Comparison of ENCODE assay signal across 21 mouse cellular contexts in genomic region chr13:42315628-42316027, GRCm38 (mm10).
"Had no signal": no experiment of that assay in that cellular context is flagged by ENCODE, and none has a peak within 500 bp of the region (broad histone marks: within the 10 kb centered on the region; RNA-seq: fewer than 3 reads in every experiment).

No protein-coding gene starts in this region.

- H3K27ac ChIP-seq: liver, embryonic 13.5 days; liver, embryonic 15.5 days; midbrain, embryonic 13.5 days; midbrain, embryonic 15.5 days; neural tube, embryonic 13.5 days; neural tube, embryonic 15.5 days; stomach, embryonic 15.5 days; stomach, postnatal 0 days had no signal

- DNase-seq: liver, embryonic 13.5 days; lung, adult 18-20 months; lung, embryonic 14.5 days; lung, postnatal 10 days; lung, postnatal 4 days; retina, postnatal 1 day; right cerebral cortex, adult 18-20 months; right cerebral cortex, postnatal 25 days; thymus, adult 2 months; thymus, postnatal 25 days; thymus, postnatal 4 days had no signal

- H3K4me1 ChIP-seq: liver, embryonic 13.5 days; liver, embryonic 15.5 days; megakaryocyte, embryonic 14.5 days; midbrain, embryonic 13.5 days; midbrain, embryonic 15.5 days; neural tube, embryonic 13.5 days; neural tube, embryonic 15.5 days; stomach, embryonic 15.5 days had no signal

- H3K9me3 ChIP-seq: liver, embryonic 13.5 days; liver, embryonic 15.5 days; midbrain, embryonic 13.5 days; midbrain, embryonic 15.5 days; neural tube, embryonic 13.5 days; neural tube, embryonic 15.5 days; stomach, embryonic 15.5 days had no signal

- H3K27me3 ChIP-seq: liver, embryonic 13.5 days; liver, embryonic 15.5 days; midbrain, embryonic 13.5 days; midbrain, embryonic 15.5 days; neural tube, embryonic 13.5 days; neural tube, embryonic 15.5 days; stomach, embryonic 15.5 days had no signal

- H3K36me3 ChIP-seq: liver, embryonic 13.5 days; liver, embryonic 15.5 days; midbrain, embryonic 13.5 days; midbrain, embryonic 15.5 days; neural tube, embryonic 13.5 days; neural tube, embryonic 15.5 days; stomach, embryonic 15.5 days had no signal

- ATAC-seq: midbrain, embryonic 13.5 days; midbrain, embryonic 15.5 days had no signal

- H3K9ac ChIP-seq: liver, embryonic 13.5 days; liver, embryonic 15.5 days; lung, embryonic 14.5 days; midbrain, embryonic 13.5 days; midbrain, embryonic 15.5 days; neural tube, embryonic 13.5 days; neural tube, embryonic 15.5 days; stomach, embryonic 15.5 days had no signal

- H3K4me3 ChIP-seq: liver, embryonic 13.5 days; liver, embryonic 15.5 days; megakaryocyte, embryonic 14.5 days; midbrain, embryonic 13.5 days; midbrain, embryonic 15.5 days; myocyte; neural tube, embryonic 13.5 days; neural tube, embryonic 15.5 days; stomach, embryonic 15.5 days had no signal

- H3K4me2 ChIP-seq: liver, embryonic 13.5 days; liver, embryonic 15.5 days; lung, embryonic 14.5 days; midbrain, embryonic 11.5 days; midbrain, embryonic 13.5 days; midbrain, embryonic 15.5 days; neural tube, embryonic 13.5 days; neural tube, embryonic 15.5 days; stomach, embryonic 15.5 days had no signal
